Mouse (Mus musculus) midbrain, postnatal 0 days (tissue): ENCODE measurements around the gene Gbp6. TPM values are rescaled to one million over a fixed set of nuclear protein-coding genes. Genes with fewer than 3 reads are reported as not detected.
A peak's percentile ranks its signal among the peaks of the same experiment; 100 is the strongest.
"Not testable (repeated sequence)": the region's sequence is repeated elsewhere in the genome, so short reads cannot be mapped to it uniquely, and the experiment has no call there.

ENCODE experiments used
- ATAC-seq: fragments of 200-750 bp; cut with Nextera tagmentation; 2 replicates; pipeline ENCODE4 v1.8.0; 2017; ENCODE audit warnings: moderate number of reproducible peaks, mild to moderate bottlenecking, moderate TSS enrichment, moderate library complexity; ENCODE audit not compliant: low FRiP score
- DNase-seq: peaks from one replicate; pipeline ENCODE4 v3.0.0-alpha.2; 2015; ENCODE audit warnings: low spot score
- H3K27ac ChIP-seq: fragments of 300-500 bp; sonication (generic); 2 replicates; pipeline ENCODE4 v1.5.1; 2014; ENCODE audit warnings: low read depth, mild to moderate bottlenecking, low read length, mixed read lengths
- H3K27me3 ChIP-seq: fragments of 300-500 bp; sonication (generic); 2 replicates; pipeline ENCODE4 v1.6.1; 2014; ENCODE audit warnings: low read length, control low read depth, mixed read lengths; ENCODE audit not compliant: insufficient read depth
- H3K36me3 ChIP-seq: fragments of 300-500 bp; sonication (generic); 2 replicates; pipeline ENCODE4 v1.6.1; 2014; ENCODE audit warnings: low read length, control low read depth, mixed read lengths; ENCODE audit not compliant: insufficient read depth
- H3K4me1 ChIP-seq: fragments of 300-500 bp; sonication (generic); 2 replicates; pipeline ENCODE4 v1.6.1; 2014; ENCODE audit warnings: mild to moderate bottlenecking, control low read depth, antibody characterized with exemption, low read length, mixed read lengths; ENCODE audit not compliant: insufficient read depth
- H3K4me2 ChIP-seq: fragments of 300-500 bp; sonication (generic); 2 replicates; pipeline ENCODE4 v1.6.1; 2014; ENCODE audit warnings: low read depth, mild to moderate bottlenecking, low read length, mixed read lengths; ENCODE audit not compliant: poor library complexity, severe bottlenecking
- H3K4me3 ChIP-seq: fragments of 300-500 bp; sonication (generic); 2 replicates; pipeline ENCODE4 v1.5.1; 2014; ENCODE audit warnings: low read depth, mild to moderate bottlenecking, low read length, moderate library complexity
- H3K9ac ChIP-seq: fragments of 300-500 bp; sonication (generic); replicated peaks from 2 replicates; pipeline ENCODE4 v1.6.1; 2014; ENCODE audit warnings: mild to moderate bottlenecking, low read length, moderate library complexity, mixed read lengths; ENCODE audit not compliant: poor library complexity, severe bottlenecking
- H3K9me3 ChIP-seq: fragments of 300-500 bp; sonication (generic); 2 replicates; pipeline ENCODE4 v1.6.1; 2016; ENCODE audit warnings: low read length, control low read depth
- CTCF ChIP-seq: IDR thresholded peaks from 2 replicates; pipeline ENCODE4 v1.5.1; 2016; ENCODE audit warnings: antibody characterized with exemption, mild to moderate bottlenecking
- WGBS: fragments of 180-500 bp; shearing (Covaris S2); extraction: QIAGEN DNeasy Blood & Tissue Kit; methylation state at CpG from one replicate; pipeline ENCODE4 v1.1.7; 2014; 5-methylcytosine and 5-hydroxymethylcytosine counted together
- polyA plus RNA-seq: library from polyadenylated mRNA; unstranded; fragments of >200 nt; fragmentation: Nextera tagmentation; extraction: Ambion mirVana; gene quantifications from 2 replicates; pipeline ENCODE4 v1.2.1, GENCODE M21; 2015
- total RNA-seq: library from RNA; depleted of rRNA; stranded (reverse); fragments of >200 nt; gene quantifications from 2 replicates; pipeline ENCODE4 v1.2.3, GENCODE M21; 2014; rRNA removed

Gene Gbp6
- total and polyA plus RNA-seq, 2 experiments from 2014 or later, result 1.8 to 2.0 TPM

DNA sequence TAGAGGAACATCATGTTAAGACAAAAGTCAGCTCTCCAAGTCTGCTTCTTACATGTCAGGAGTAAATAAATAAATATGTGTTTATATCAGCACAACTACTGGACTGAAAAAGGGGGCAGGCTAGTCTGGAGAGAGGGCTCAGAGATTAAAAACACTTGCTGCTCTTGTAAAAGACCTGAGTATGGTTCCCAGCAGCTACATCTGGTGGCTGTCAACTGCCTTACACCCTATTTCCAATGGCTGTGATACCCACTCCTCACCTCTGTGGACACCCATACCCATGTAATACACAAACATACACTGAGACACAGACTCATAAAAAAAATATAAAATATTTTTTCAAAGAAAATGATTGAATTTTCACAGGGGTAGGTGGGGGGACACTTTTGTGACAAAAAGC, 41.0 kb downstream of the Gbp6 start:
- peak; percentile 8 for DNase-seq
- no peak overlapping the region for H3K27ac ChIP-seq
- TF ChIP-seq CTCF, result peak; percentile 47

GRCm38 (mm10) chr5:105244741-105245140, 48.8 kb downstream of the Gbp6 start:
- not testable (repeated sequence) for ATAC-seq, H3K4me1 ChIP-seq, H3K4me2 ChIP-seq, H3K27ac ChIP-seq, DNase-seq, H3K9me3 ChIP-seq, H3K36me3 ChIP-seq, H3K27me3 ChIP-seq, H3K4me3 ChIP-seq, H3K9ac ChIP-seq
- WGBS, result 76% methylated on average over 3 of the region's 3 CpGs

More for the DNA sequence above, 41.0 kb downstream of the Gbp6 start:
- Histone ChIP-seq H3K27me3 (no peaks in the 10 kb centered on the region), H3K4me1 (no peaks in the 10 kb centered on the region), H3K9ac (no peak overlapping the region), H3K9me3 (no peaks in the 10 kb centered on the region), H3K4me3 (no peak overlapping the region), H3K36me3 (no peaks in the 10 kb centered on the region), H3K4me2 (no peak overlapping the region)
- ATAC-seq, result no peak

GRCm38 (mm10) chr5:105240982-105241381, 52.5 kb downstream of the Gbp6 start:
- not testable (repeated sequence) for H3K27ac ChIP-seq, H3K36me3 ChIP-seq, H3K4me3 ChIP-seq, H3K4me2 ChIP-seq, H3K9ac ChIP-seq, H3K4me1 ChIP-seq, H3K27me3 ChIP-seq, H3K9me3 ChIP-seq
- 72% methylated on average over 5 of the region's 5 CpGs for WGBS
- ATAC-seq (peak; percentile 34; the same call in 1 of the 2 replicates), DNase-seq (peak; percentile 55)

DNA sequence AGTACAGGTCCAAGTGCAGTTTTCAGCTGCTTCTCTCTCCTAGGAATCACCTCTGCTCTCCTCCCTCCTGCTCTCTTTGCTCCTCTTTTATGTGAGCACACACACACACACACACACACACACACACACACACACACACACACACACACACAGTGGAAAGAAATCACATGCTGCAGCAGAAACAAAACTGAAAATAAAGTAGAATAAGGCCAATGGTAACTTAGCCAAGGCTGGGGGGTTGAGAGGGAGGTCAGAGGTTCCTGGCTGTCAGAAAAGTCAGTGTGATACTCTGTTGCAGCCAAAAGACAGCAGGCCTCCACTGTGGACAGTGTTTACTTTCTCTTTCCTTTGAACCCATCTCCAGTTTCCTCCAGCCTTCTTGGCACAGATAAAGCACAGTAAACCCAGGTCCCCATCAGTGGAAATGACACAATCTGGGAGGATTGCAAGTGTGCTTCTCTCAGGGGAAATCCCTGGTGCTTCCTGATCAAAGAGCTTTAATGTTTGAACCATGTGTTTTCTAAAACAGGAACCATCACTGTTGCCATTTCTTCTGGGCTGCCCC, 53.9 kb downstream of the Gbp6 start, which contains the start of gene Gbp10:
Gbp10 (minus strand) TSS at position 51 of the 565 bp plus-strand sequence.
- not testable (repeated sequence) for H3K27ac ChIP-seq, H3K9me3 ChIP-seq, ATAC-seq, H3K4me3 ChIP-seq, H3K36me3 ChIP-seq, H3K27me3 ChIP-seq, H3K4me2 ChIP-seq, H3K9ac ChIP-seq, H3K4me1 ChIP-seq
- peak; percentile 47 for DNase-seq

- not testable (repeated sequence) for H3K4me3 ChIP-seq, DNase-seq, H3K36me3 ChIP-seq, H3K9ac ChIP-seq, H3K9me3 ChIP-seq, H3K27me3 ChIP-seq, H3K27ac ChIP-seq, H3K4me1 ChIP-seq, H3K4me2 ChIP-seq, ATAC-seq
- WGBS, result 95% methylated on average over 1 of the region's 1 CpGs
Observed at GRCm38 (mm10) chr5:105238402-105238801, 55.1 kb downstream of the Gbp6 start.

DNA sequence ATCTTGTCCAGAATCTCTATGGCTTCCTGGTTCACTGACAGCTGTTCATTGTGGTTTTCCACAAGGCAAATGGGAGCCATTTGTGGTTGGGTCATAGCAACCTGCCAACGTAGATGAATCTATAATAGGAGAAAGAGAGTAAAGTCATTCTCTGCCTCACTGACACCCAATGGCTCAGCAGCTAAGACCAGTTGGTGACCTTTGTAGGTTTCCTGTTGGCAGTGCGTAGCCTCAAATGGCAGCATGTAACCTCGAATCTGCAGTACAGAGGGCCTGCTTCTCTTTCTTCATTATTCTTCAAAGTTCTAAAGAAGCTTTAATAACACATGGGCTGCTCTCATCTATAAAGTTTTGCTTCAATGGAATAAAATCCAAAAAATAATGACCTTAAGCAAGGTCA, 57.5 kb downstream of the Gbp6 start:
- ATAC-seq, H3K9ac ChIP-seq, H3K4me1 ChIP-seq, H3K4me3 ChIP-seq, H3K9me3 ChIP-seq, H3K36me3 ChIP-seq, H3K27me3 ChIP-seq, DNase-seq, H3K27ac ChIP-seq, H3K4me2 ChIP-seq: not testable (repeated sequence)
- WGBS, result 85% methylated on average over 3 of the region's 3 CpGs

Other genes with a start within 250 kb of the Gbp6 start
- 1.8 and 3.8 TPM in 2 replicates for gene Gbp9, start 154.2 kb downstream of the Gbp6 start, total RNA-seq
- 1.5 and 2.0 TPM in 2 replicates for gene Gbp9, start 154.2 kb downstream of the Gbp6 start, polyA plus RNA-seq
- 0.27 TPM in 1 of 2 replicates, not detected in the other for gene Gbp8, start 154.2 kb downstream of the Gbp6 start, total RNA-seq
- gene Gbp8, start 154.2 kb downstream of the Gbp6 start, polyA plus RNA-seq, result 0.32 and 0.34 TPM in 2 replicates
- 1.5 and 6.1 TPM in 2 replicates for gene Gbp4, start 154.1 kb downstream of the Gbp6 start, total RNA-seq
- 0.65 and 0.92 TPM in 2 replicates for gene Gbp4, start 154.1 kb downstream of the Gbp6 start, polyA plus RNA-seq
- gene Gbp10, start 54.2 kb downstream of the Gbp6 start, total RNA-seq, result 1.3 and 2.0 TPM in 2 replicates
- 0.62 and 1.6 TPM in 2 replicates for gene Gbp10, start 54.2 kb downstream of the Gbp6 start, polyA plus RNA-seq
- gene Gm43302, start within 50 bp of the Gbp6 start, total RNA-seq, result 0.60 and 1.9 TPM in 2 replicates
- not detected in 2 replicates for gene Gm43302, start within 50 bp of the Gbp6 start, polyA plus RNA-seq
- gene Lrrc8b, start 122.1 kb upstream of the Gbp6 start, total RNA-seq, result 63.4 and 63.5 TPM in 2 replicates
- 17.6 and 18.5 TPM in 2 replicates for gene Lrrc8b, start 122.1 kb upstream of the Gbp6 start, polyA plus RNA-seq
- 11.4 and 11.6 TPM in 2 replicates for gene Lrrc8c, start 225.7 kb upstream of the Gbp6 start, total RNA-seq
- 10.8 and 14.7 TPM in 2 replicates for gene Lrrc8c, start 225.7 kb upstream of the Gbp6 start, polyA plus RNA-seq